Mouse (Mus musculus) CH12.LX (cell line): ENCODE measurements around the gene Il11. TPM values are rescaled to one million over a fixed set of nuclear protein-coding genes. Genes with fewer than 3 reads are reported as not detected.

Source experiments
- DNase-seq: peaks from one replicate; pipeline ENCODE4 v3.0.0-alpha.2; 2013; ENCODE audit errors: extremely low read depth
- H3K27ac ChIP-seq: 2 replicates; pipeline ENCODE4 v1.5.1; 2012; ENCODE audit warnings: low read depth, mild to moderate bottlenecking, control low read depth, moderate library complexity; ENCODE audit not compliant: insufficient read depth
- H3K27me3 ChIP-seq: replicated peaks from 2 replicates; pipeline ENCODE3; 2012; ENCODE audit warnings: inconsistent platforms
- H3K36me3 ChIP-seq, 2 experiments: replicated peaks in 1 of 2; 2 replicates each; pipeline versions ENCODE3 to v1.6.1; 2012; ENCODE audit warnings: inconsistent platforms in 1 of 2, low read length in 1 of 2, mild to moderate bottlenecking in 1 of 2, mixed read lengths in 1 of 2, moderate library complexity in 1 of 2; ENCODE audit not compliant: control insufficient read depth in 1 of 2, insufficient read depth in 1 of 2
- H3K4me1 ChIP-seq, 2 experiments: 2 replicates each; pipeline ENCODE4 v1.6.1; 2012; ENCODE audit warnings: inconsistent platforms in 1 of 2, moderate library complexity in 1 of 2; ENCODE audit not compliant: insufficient read depth in 2 of 2, control insufficient read depth in 1 of 2
- H3K4me2 ChIP-seq: 2 replicates; pipeline ENCODE4 v1.6.1; 2012; ENCODE audit warnings: low read depth, mild to moderate bottlenecking, control low read depth; ENCODE audit not compliant: poor library complexity, insufficient read depth, severe bottlenecking
- H3K4me3 ChIP-seq, 3 experiments: fragments of 150-350 bp in 1 of 3; sonication (generic) in 1 of 3; replicated peaks in 1 of 3; 2 replicates each; pipeline versions ENCODE3 to v1.5.1; 2011 to 2012; ENCODE audit warnings: low read depth in 2 of 3, low read length in 2 of 3, mild to moderate bottlenecking in 2 of 3, moderate library complexity in 2 of 3, control low read depth in 1 of 3, improper control_type of control experiment in 1 of 3, inconsistent platforms in 1 of 3, mixed read lengths in 1 of 3; ENCODE audit not compliant: poor library complexity in 1 of 3
- H3K79me2 ChIP-seq: replicated peaks from 2 replicates; pipeline ENCODE4 v1.6.1; 2012; ENCODE audit warnings: mild to moderate bottlenecking, moderate library complexity; ENCODE audit not compliant: control insufficient read depth, poor library complexity, insufficient read depth, severe bottlenecking; ENCODE audit errors: extremely low read depth
- H3K9ac ChIP-seq: 2 replicates; pipeline ENCODE4 v1.6.1; 2012; ENCODE audit warnings: low read depth, mild to moderate bottlenecking, control low read depth, moderate library complexity; ENCODE audit not compliant: insufficient read depth
- H3K9me3 ChIP-seq: replicated peaks from 2 replicates; pipeline ENCODE3; 2012; ENCODE audit warnings: low read length, inconsistent platforms, mixed read lengths
- BHLHE40 ChIP-seq: IDR thresholded peaks from 2 replicates; pipeline ENCODE4 v1.6.1; 2011; ENCODE audit warnings: mild to moderate bottlenecking, low read depth, low read length, improper control_type of control experiment
- CHD1 ChIP-seq: IDR thresholded peaks from 2 replicates; pipeline ENCODE4 v1.6.1; 2012; ENCODE audit warnings: low read depth, low read length, improper control_type of control experiment, inconsistent platforms
- CHD2 ChIP-seq: IDR thresholded peaks from 2 replicates; pipeline ENCODE4 v1.6.1; 2011; ENCODE audit warnings: low read length, improper control_type of control experiment
- E2F4 ChIP-seq: IDR thresholded peaks from 2 replicates; pipeline ENCODE4 v1.6.1; 2011; ENCODE audit warnings: low read depth, low read length, improper control_type of control experiment; ENCODE audit not compliant: insufficient replicate concordance
- ELF1 ChIP-seq: IDR thresholded peaks from 2 replicates; pipeline ENCODE4 v1.6.1; 2014; ENCODE audit warnings: low read depth, mild to moderate bottlenecking, inconsistent platforms, low read length, improper control_type of control experiment
- EP300 ChIP-seq: IDR thresholded peaks from 2 replicates; pipeline ENCODE4 v1.6.1; 2011; ENCODE audit warnings: low read length, improper control_type of control experiment
- ETS1 ChIP-seq: conservative IDR thresholded peaks from 2 replicates; pipeline ENCODE4 v1.6.1; 2012; ENCODE audit warnings: low read depth, mild to moderate bottlenecking, inconsistent platforms, low read length, improper control_type of control experiment, moderate library complexity
- GABPA ChIP-seq: IDR thresholded peaks from 2 replicates; pipeline ENCODE4 v1.6.1; 2012; ENCODE audit warnings: low read depth, low read length, improper control_type of control experiment, inconsistent platforms; ENCODE audit not compliant: insufficient replicate concordance
- IRF4 ChIP-seq: IDR thresholded peaks from 2 replicates; pipeline ENCODE4 v1.6.1; 2014; ENCODE audit warnings: low read depth, mild to moderate bottlenecking, inconsistent platforms, low read length, improper control_type of control experiment
- JUND ChIP-seq: conservative IDR thresholded peaks from 2 replicates; pipeline ENCODE4 v1.6.1; 2011; ENCODE audit warnings: low read depth, low read length, improper control_type of control experiment
- MEF2A ChIP-seq: IDR thresholded peaks from 2 replicates; pipeline ENCODE4 v1.6.1; 2014; ENCODE audit warnings: low read depth, mild to moderate bottlenecking, inconsistent platforms, low read length, improper control_type of control experiment, borderline replicate concordance
- MXI1 ChIP-seq: IDR thresholded peaks from 2 replicates; pipeline ENCODE4 v1.6.1; 2011; ENCODE audit warnings: mild to moderate bottlenecking, low read depth, low read length, improper control_type of control experiment
- MYC ChIP-seq: IDR thresholded peaks from 2 replicates; pipeline ENCODE4 v1.6.1; 2011; ENCODE audit warnings: low read depth, mild to moderate bottlenecking, improper control_type of control experiment, low read length
- NELFE ChIP-seq: IDR thresholded peaks from 2 replicates; pipeline ENCODE4 v1.6.1; 2011; ENCODE audit warnings: low read depth, low read length, improper control_type of control experiment
- PAX5 ChIP-seq: IDR thresholded peaks from 2 replicates; pipeline ENCODE4 v1.6.1; 2012; ENCODE audit warnings: low read length, inconsistent platforms, mixed read lengths
- POLR2A ChIP-seq: IDR thresholded peaks from 2 replicates; pipeline ENCODE4 v1.6.1; 2011; ENCODE audit warnings: low read depth, mild to moderate bottlenecking, improper control_type of control experiment, low read length
- POLR2AphosphoS2 ChIP-seq: IDR thresholded peaks from 2 replicates; pipeline ENCODE4 v1.6.1; 2011; ENCODE audit warnings: low read depth, low read length, improper control_type of control experiment
- RAD21 ChIP-seq: IDR thresholded peaks from 2 replicates; pipeline ENCODE4 v1.6.1; 2011; ENCODE audit warnings: low read depth, mild to moderate bottlenecking, low read length, improper control_type of control experiment, moderate library complexity
- SIN3A ChIP-seq: IDR thresholded peaks from 2 replicates; pipeline ENCODE4 v1.6.1; 2012; ENCODE audit warnings: low read length, improper control_type of control experiment, inconsistent platforms
- SMC3 ChIP-seq: IDR thresholded peaks from 2 replicates; pipeline ENCODE4 v1.6.1; 2011; ENCODE audit warnings: low read depth, low read length, improper control_type of control experiment
- TBP ChIP-seq: conservative IDR thresholded peaks from 2 replicates; pipeline ENCODE4 v1.6.1; 2011; ENCODE audit warnings: low read depth, low read length, improper control_type of control experiment
- TCF12 ChIP-seq: IDR thresholded peaks from 2 replicates; pipeline ENCODE4 v1.6.1; 2014; ENCODE audit warnings: low read depth, mild to moderate bottlenecking, inconsistent platforms, low read length, improper control_type of control experiment
- UBTF ChIP-seq: IDR thresholded peaks from 2 replicates; pipeline ENCODE4 v1.6.1; 2012; ENCODE audit warnings: low read depth, mild to moderate bottlenecking, inconsistent platforms, low read length, improper control_type of control experiment, moderate library complexity
- USF2 ChIP-seq: conservative IDR thresholded peaks from 2 replicates; pipeline ENCODE4 v1.6.1; 2011; ENCODE audit warnings: low read depth, low read length, improper control_type of control experiment
- ZC3H11A ChIP-seq: IDR thresholded peaks from 2 replicates; pipeline ENCODE4 v1.6.1; 2012; ENCODE audit warnings: low read depth, mild to moderate bottlenecking, inconsistent platforms, low read length, improper control_type of control experiment
- ZKSCAN1 ChIP-seq: IDR thresholded peaks from 2 replicates; pipeline ENCODE4 v1.6.1; 2012; ENCODE audit warnings: low read depth, inconsistent platforms, low read length, improper control_type of control experiment, borderline replicate concordance
- ZMIZ1 ChIP-seq: IDR thresholded peaks from 2 replicates; pipeline ENCODE4 v1.6.1; 2012; ENCODE audit warnings: low read depth, mild to moderate bottlenecking, inconsistent platforms, low read length, improper control_type of control experiment
- ZNF384 ChIP-seq: IDR thresholded peaks from 2 replicates; pipeline ENCODE4 v1.6.1; 2012; ENCODE audit warnings: low read depth, low read length, improper control_type of control experiment, inconsistent platforms
- dilution Hi-C: fragments of 300-500 bp; cut with MboI; formaldehyde crosslinking; loops from 2 replicates; pipeline ENCODE4 v1.14.3; 2020; ENCODE audit warnings: low sequenced_read_pairs; ENCODE audit not compliant: extremely low pct_unique_long_range_greater_than_20kb, extremely low pct_ligation_motif_present
- in situ Hi-C: fragments of 300-500 bp; cut with MboI; formaldehyde crosslinking; loops from 3 replicates; pipeline ENCODE4 v1.14.3; 2019; ENCODE audit warnings: low sequenced_read_pairs, low pct_ligation_motif_present, low pct_unique_long_range_greater_than_20kb, mixed read lengths
- polyA plus RNA-seq: library from polyadenylated mRNA; unstranded; fragments of >175 nt; gene quantifications from 2 replicates; pipeline ENCODE4 v1.2.1, GENCODE M21; 2012; ENCODE audit warnings: low read depth; ENCODE audit not compliant: insufficient read length
- total RNA-seq, 2 experiments: library from RNA; depleted of rRNA; stranded (reverse); fragments of 300-350 nt in 1 of 2; fragments of >200 nt in 1 of 2; gene quantifications; 2 replicates each; pipeline ENCODE4 v1.2.3; 2012 to 2014

Il11 gene
- total and polyA plus RNA-seq, 3 experiments, result 0.17 TPM; not detected in 2

DNA sequence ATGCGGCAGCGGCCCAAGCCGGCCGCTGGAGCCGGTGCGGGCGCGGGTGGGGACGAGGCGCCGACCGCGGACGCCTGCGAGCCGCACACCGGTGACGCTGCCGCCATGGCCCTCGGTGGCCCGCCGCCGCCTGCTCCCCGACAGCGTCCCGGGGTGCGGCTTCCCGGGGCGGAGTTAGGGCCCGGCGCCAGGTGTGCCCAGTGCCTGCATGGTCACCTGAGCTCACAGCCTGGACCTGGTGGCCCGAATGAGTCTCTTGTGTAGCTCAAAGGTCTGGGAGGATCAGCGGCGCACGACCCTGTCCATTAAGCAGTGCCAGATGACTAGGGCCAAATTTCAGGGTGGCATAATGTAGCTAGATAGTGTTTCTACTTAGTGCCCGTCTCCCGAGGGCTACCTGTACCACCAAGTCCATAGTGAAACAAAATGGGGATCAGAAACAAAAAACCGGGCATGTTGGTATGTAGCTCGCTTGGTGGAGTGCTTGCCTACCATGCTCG, 6.8 kb upstream of the Il11 start, which contains the start of gene Tmem238:
TSS of gene Tmem238 (minus strand) at position 221 of the 500 bp plus-strand sequence.
- H3K27me3 ChIP-seq, result peaks cover 3% of the 10 kb centered on the region
- no peak for DNase-seq
- peaks cover 17% of the 10 kb centered on the region for H3K79me2 ChIP-seq
- peak within 1 kb of the TSS; percentile 83 for H3K4me2 ChIP-seq
- H3K4me1 ChIP-seq, result peaks cover 1 to 24% of the 10 kb centered on the region in 2 experiments; a peak in 2 of 4 replicates
- H3K36me3 ChIP-seq, result peaks cover 13 to 23% of the 10 kb centered on the region in 2 experiments
- TF ChIP-seq E2F4 (no peak), BHLHE40 (0 out of 2 replicates have a peak, but pooled peaks have one; percentile 12)
- H3K9ac ChIP-seq, result peak within 1 kb of the TSS; percentile 73
- H3K4me3 ChIP-seq, result peak within 1 kb of the TSS; percentile 48 to 87 (median 66)
- dilution Hi-C loops, result no loop called here
- H3K9me3 ChIP-seq, result no peaks in the 10 kb centered on the region
- peak within 1 kb of the TSS; percentile 79 for H3K27ac ChIP-seq
- in situ Hi-C loops, result loop anchor here (10.0 kb wide), 2 partner anchors 85 to 165 kb away; no protein-coding TSS in a partner anchor

DNA sequence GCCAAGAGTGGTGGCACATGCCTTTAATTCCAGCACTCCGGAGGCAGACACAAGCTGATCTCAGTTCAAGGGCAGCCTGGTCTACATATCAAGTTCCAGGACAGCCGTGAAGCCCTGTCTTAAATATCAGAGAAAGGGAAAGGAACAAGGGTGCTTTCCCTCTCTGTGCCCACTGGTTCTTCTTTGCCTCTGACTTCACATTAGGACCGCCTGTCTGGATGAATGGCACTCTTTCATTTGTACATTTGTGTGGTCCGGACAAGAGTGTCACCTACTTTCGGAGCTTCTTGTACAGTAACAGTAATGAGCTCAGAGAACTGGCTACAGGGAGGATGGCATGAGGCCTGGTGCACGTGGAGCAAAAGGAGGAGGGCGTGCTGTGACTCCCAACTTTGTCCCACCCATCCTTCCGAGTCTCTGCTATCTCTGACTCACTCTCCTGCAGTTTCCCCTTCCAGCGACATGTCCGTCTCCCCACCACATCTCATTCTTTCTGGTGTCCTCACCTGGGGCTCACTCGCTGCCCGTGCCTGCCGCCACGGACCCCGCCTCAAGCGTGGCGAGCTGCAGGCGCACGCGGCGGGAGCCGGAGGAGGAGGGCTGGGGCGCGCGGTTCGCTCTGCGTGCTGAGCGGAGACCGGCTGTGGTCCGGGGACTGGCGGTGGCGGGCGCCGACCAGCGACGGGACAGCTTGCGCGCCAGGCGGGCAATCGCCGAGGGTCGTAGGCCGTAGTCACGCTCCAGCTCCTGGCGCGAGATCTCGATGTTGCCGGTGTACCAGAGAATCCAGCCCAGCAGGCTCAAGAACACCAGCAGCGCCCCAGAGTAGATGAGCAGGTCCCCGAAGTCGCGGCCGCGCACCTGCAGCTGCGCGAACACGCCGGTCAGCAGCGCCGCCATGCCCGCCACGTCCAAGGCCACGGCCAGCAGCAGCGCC, 6.1 kb upstream of the Il11 start:
- peaks cover 3% of the 10 kb centered on the region for H3K27me3 ChIP-seq
- H3K4me2 ChIP-seq, result peak overlapping the region; percentile 83
- H3K9me3 ChIP-seq, result no peaks in the 10 kb centered on the region
- H3K36me3 ChIP-seq, result peaks cover 6 to 23% of the 10 kb centered on the region in 2 experiments
- in situ Hi-C loops (loop anchor here (10.0 kb wide), 2 partner anchors 84 to 164 kb away; no protein-coding TSS in a partner anchor), dilution Hi-C loops (no loop called here)
- H3K4me1 ChIP-seq, result peaks cover 0 to 19% of the 10 kb centered on the region in 2 experiments; a peak in 2 of 4 replicates
- H3K27ac ChIP-seq, result peak overlapping the region; percentile 79
- peak overlapping the region; percentile 48 to 87 (median 66) for H3K4me3 ChIP-seq
- H3K79me2 ChIP-seq, result peaks cover 9% of the 10 kb centered on the region
- peak overlapping the region; percentile 73 for H3K9ac ChIP-seq
- peak; percentile 67 for DNase-seq
- no peak; the same call in 1 of the 2 replicates for TF ChIP-seq SMC3
- no peak; the same call in 1 of the 2 replicates for TF ChIP-seq USF2
- TF ChIP-seq ELF1, result no peak
- no peak for TF ChIP-seq JUND
- no peak; the same call in 1 of the 2 replicates for TF ChIP-seq RAD21
- TF ChIP-seq TBP, result peak; percentile 68
- peak; percentile 99 for TF ChIP-seq MYC
- TF ChIP-seq PAX5, result no peak
- TF ChIP-seq IRF4, result 0 out of 2 replicates have a peak, but pooled peaks have one; percentile 16
- TF ChIP-seq UBTF, result peak; percentile 97
- TF ChIP-seq SIN3A, result peak; percentile 35; the same call in 1 of the 2 replicates
- no peak for TF ChIP-seq ZMIZ1
- TF ChIP-seq ZC3H11A, result no peak
- no peak for TF ChIP-seq GABPA
- peak; percentile 7; the same call in 1 of the 2 replicates for TF ChIP-seq MEF2A
- peak; percentile 15; the same call in 1 of the 2 replicates for TF ChIP-seq CHD1
- peak; percentile 86 for TF ChIP-seq BHLHE40
- TF ChIP-seq ZKSCAN1, result no peak
- peak; percentile 60; the same call in 1 of the 2 replicates for TF ChIP-seq TCF12
- TF ChIP-seq POLR2AphosphoS2, result peak; percentile 36; the same call in 1 of the 2 replicates
- no peak for TF ChIP-seq EP300
- peak; percentile 64; the same call in 1 of the 2 replicates for TF ChIP-seq NELFE
- no peak for TF ChIP-seq ZNF384
- peak; percentile 61 for TF ChIP-seq POLR2A
- TF ChIP-seq E2F4, result no peak
- TF ChIP-seq MXI1, result peak; percentile 89
- TF ChIP-seq ETS1, result no peak; the same call in 1 of the 2 replicates
- no peak; the same call in 1 of the 2 replicates for TF ChIP-seq CHD2
